Mouse (Mus musculus) C3H10T1/2 (cell line): Measurements from ENCODE around the gene P2ry10. TPM values are rescaled to one million over a fixed set of nuclear protein-coding genes. Genes with fewer than 3 reads are reported as not detected.

Experiments used
- polyA plus RNA-seq, 2 experiments: library from polyadenylated mRNA; unstranded; fragments of >200 nt; fragmentation: generic; extraction: Trizol; gene quantifications; one replicate each; pipeline ENCODE4 v1.2.1; 2012; ENCODE audit warnings: missing spikeins in 2 of 2

The P2ry10 gene
- not detected for polyA plus RNA-seq

GRCm38 (mm10) chrX:107088177-107088576, at the start of gene P2ry10:
Gene P2ry10 (plus strand): TSS chrX:107088492.

GRCm38 (mm10) chrX:107148681-107149080, 60.4 kb downstream of the P2ry10 start, which contains the start of gene P2ry10b:
Gene P2ry10b (plus strand): TSS chrX:107148927.

Other genes starting within 250 kb of the P2ry10 start
- gene Rtl3, start 247.8 kb upstream of the P2ry10 start, polyA plus RNA-seq, result 1 to 10 TPM in 1 of 2 experiments, not detected in 1; 1.7 TPM
- gene Lpar4, start 167.9 kb upstream of the P2ry10 start, polyA plus RNA-seq, result 1 to 10 TPM in 1 of 2 experiments, under 1 TPM in 1; 0.06 to 1.4 TPM
- gene P2ry10b, start 60.4 kb downstream of the P2ry10 start, polyA plus RNA-seq, result under 1 TPM; 0.08 to 0.77 TPM
- not detected for gene Gpr174, start 167.4 kb downstream of the P2ry10 start, polyA plus RNA-seq